Mouse (Mus musculus) sigmoid colon, adult 10 weeks (tissue): ENCODE measurements around the gene Gm10750. TPM values are rescaled to one million over a fixed set of nuclear protein-coding genes. Genes with fewer than 3 reads are reported as not detected.

ENCODE experiments used
- polyA plus RNA-seq: library from polyadenylated mRNA; stranded (reverse); fragments of 350-450 nt; fragmentation: Illumina TruSeq; extraction: RNeasy Lipid Tissue Mini Kit (QIAGEN cat#74804); gene quantifications from one replicate; pipeline ENCODE4 v1.2.3, GENCODE M21; 2014; ENCODE audit warnings: low read depth, low replicate concordance

Gene Gm10750
- polyA plus RNA-seq = not detected

DNA sequence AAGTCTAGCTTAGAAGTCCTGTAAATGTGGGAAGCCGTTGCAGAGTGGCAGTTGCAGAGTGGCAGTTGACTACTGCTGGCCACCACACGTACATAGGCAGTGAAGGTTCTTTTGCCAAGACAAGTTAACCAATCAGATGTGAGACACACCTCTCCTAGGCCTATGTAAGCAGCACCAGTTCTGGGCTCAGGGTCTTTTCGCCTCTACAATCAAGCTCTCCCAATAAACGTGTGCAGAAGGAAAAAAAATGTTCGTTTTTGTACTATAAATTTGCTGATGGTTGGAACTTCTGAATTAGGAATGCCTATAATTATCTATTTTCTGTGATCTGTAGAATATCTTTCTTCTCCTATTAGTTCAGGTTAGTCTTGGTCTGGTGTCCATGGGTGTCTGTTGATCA, at the start of gene Gm10750:
Gene Gm10750, minus strand, starts transcription at position 101 of the 400 bp plus-strand sequence.

DNA sequence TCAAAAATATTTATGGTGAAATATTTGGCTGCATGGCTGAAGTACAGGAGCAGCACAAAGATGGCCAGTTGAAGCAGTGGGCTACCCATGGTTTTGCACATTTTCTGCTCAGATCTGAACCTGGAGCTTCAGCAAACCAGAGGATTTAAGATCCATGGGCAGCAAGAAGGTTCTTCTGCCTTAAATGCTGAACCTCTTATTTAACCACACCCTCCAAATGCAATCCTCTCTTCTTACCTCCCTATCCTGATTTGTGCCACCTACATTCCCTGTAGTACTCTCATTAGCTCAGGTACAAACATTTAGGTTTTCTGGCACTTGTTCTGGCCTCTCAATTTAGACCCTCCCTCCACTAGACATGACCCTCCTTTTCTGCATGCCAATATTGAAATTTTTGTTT, 13.9 kb downstream of the Gm10750 start, which contains the start of gene Gm1330:
Gene Gm1330, minus strand, starts transcription at position 101 of the 400 bp plus-strand sequence.

Other genes starting within 250 kb of the Gm10750 start
- gene Cst11, start 245.7 kb downstream of the Gm10750 start, polyA plus RNA-seq = not detected
- gene 8030411F24Rik, start 235.2 kb downstream of the Gm10750 start, polyA plus RNA-seq = not detected
- gene Cst12, start 227.9 kb downstream of the Gm10750 start, polyA plus RNA-seq = not detected
- not detected for gene Cst8, start 218.5 kb downstream of the Gm10750 start, polyA plus RNA-seq
- not detected for gene Cst13, start 197.2 kb downstream of the Gm10750 start, polyA plus RNA-seq
- not detected for gene Cst9, start 182.1 kb downstream of the Gm10750 start, polyA plus RNA-seq
- gene 9230104L09Rik, start 152.2 kb downstream of the Gm10750 start, polyA plus RNA-seq = 0.82 TPM
- gene Cst3, start 141.5 kb downstream of the Gm10750 start, polyA plus RNA-seq = 19.5 TPM
- not detected for gene Gm1330, start 14.0 kb downstream of the Gm10750 start, polyA plus RNA-seq